Mouse (Mus musculus): Measurements from ENCODE around the gene Matn4. TPM values are rescaled to one million over a fixed set of nuclear protein-coding genes. Genes with fewer than 3 reads are reported as not detected.

Gene Matn4
- polyA plus RNA-seq, 1 experiment from 2014 or later = 8.9 TPM

GRCm38 (mm10) chr2:164405519-164405918 is 559 bp upstream of the Matn4 start:
- Histone ChIP-seq H3K36me3 (ENCODE audit: control insufficient read depth, insufficient read depth, low read length) (no peaks in the 10 kb centered on the region), H3K4me3 (replicated peaks; ENCODE audit: low read length) (no peak overlapping the region), H3K27me3 (ENCODE audit: control insufficient read depth, insufficient read depth, low read length) (peaks cover 64% of the 10 kb centered on the region), H3K4me1 (ENCODE audit: control insufficient read depth, insufficient read depth, low read length) (peaks cover 9% of the 10 kb centered on the region; the same call in 1 of the 2 replicates), H3K9ac (ENCODE audit: low read length) (no peak overlapping the region), H3K27ac (ENCODE audit: low read length) (no peak overlapping the region), H3K4me2 (ENCODE audit: low read depth, low read length) (no peak overlapping the region), H3K9me3 (replicated peaks; ENCODE audit: control insufficient read depth, low read length) (no peaks in the 10 kb centered on the region)
- no peak for ATAC-seq (ENCODE audit: insufficient read depth, low FRiP score)
- WGBS = 31% methylated on average over 5 of the region's 5 CpGs

- Histone ChIP-seq H3K27me3 (ENCODE audit: control insufficient read depth, insufficient read depth, low read length) (peaks cover 72% of the 10 kb centered on the region), H3K9me3 (replicated peaks; ENCODE audit: control insufficient read depth, low read length) (no peaks in the 10 kb centered on the region), H3K4me3 (replicated peaks; ENCODE audit: low read length) (peak overlapping the region; percentile 43), H3K27ac (ENCODE audit: low read length) (no peak overlapping the region), H3K36me3 (ENCODE audit: control insufficient read depth, insufficient read depth, low read length) (no peaks in the 10 kb centered on the region), H3K9ac (ENCODE audit: low read length) (peak overlapping the region; percentile 49), H3K4me2 (ENCODE audit: low read depth, low read length) (peak overlapping the region; percentile 73), H3K4me1 (ENCODE audit: control insufficient read depth, insufficient read depth, low read length) (peaks cover 9% of the 10 kb centered on the region; the same call in 1 of the 2 replicates)
- no peak for ATAC-seq (ENCODE audit: insufficient read depth, low FRiP score)
- WGBS = 2% methylated on average over 48 of the region's 49 CpGs
Observed at GRCm38 (mm10) chr2:164404082-164404990, 624 bp downstream of the Matn4 start.

GRCm38 (mm10) chr2:164403396-164404081 is 1.4 kb downstream of the Matn4 start:
- Histone ChIP-seq H3K4me3 (replicated peaks; ENCODE audit: low read length) (peak overlapping the region; percentile 43), H3K27me3 (ENCODE audit: control insufficient read depth, insufficient read depth, low read length) (peaks cover 67% of the 10 kb centered on the region), H3K27ac (ENCODE audit: low read length) (peak overlapping the region; percentile 30; the same call in 1 of the 2 replicates), H3K4me1 (ENCODE audit: control insufficient read depth, insufficient read depth, low read length) (peaks cover 9% of the 10 kb centered on the region; the same call in 1 of the 2 replicates), H3K9me3 (replicated peaks; ENCODE audit: control insufficient read depth, low read length) (no peaks in the 10 kb centered on the region), H3K4me2 (ENCODE audit: low read depth, low read length) (0 out of 2 replicates have a peak overlapping the region, but pooled peaks have one; percentile 73), H3K9ac (ENCODE audit: low read length) (peak overlapping the region; percentile 49; the same call in 1 of the 2 replicates), H3K36me3 (ENCODE audit: control insufficient read depth, insufficient read depth, low read length) (no peaks in the 10 kb centered on the region)
- 0 out of 2 replicates have a peak, but pooled peaks have one; percentile 8 for ATAC-seq (ENCODE audit: insufficient read depth, low FRiP score)
- WGBS = 21% methylated on average over 14 of the region's 14 CpGs

GRCm38 (mm10) chr2:164402906-164403305 is 2.1 kb downstream of the Matn4 start, which contains the start of gene Rbpjl:
Gene Rbpjl, plus strand, starts transcription at chr2:164403141.
- no peaks in the 10 kb centered on the region for H3K36me3 ChIP-seq (ENCODE audit: control insufficient read depth, insufficient read depth, low read length)
- H3K4me3 ChIP-seq (replicated peaks; ENCODE audit: low read length) = peak within 1 kb of the TSS; percentile 43
- peak; percentile 49; the same call in 1 of the 2 replicates for ATAC-seq (ENCODE audit: insufficient read depth, low FRiP score)
- peak within 1 kb of the TSS; percentile 73 for H3K4me2 ChIP-seq (ENCODE audit: low read depth, low read length)
- H3K9me3 ChIP-seq (replicated peaks; ENCODE audit: control insufficient read depth, low read length) = no peaks in the 10 kb centered on the region; the same call in 1 of the 2 replicates
- H3K4me1 ChIP-seq (ENCODE audit: control insufficient read depth, insufficient read depth, low read length) = peaks cover 7% of the 10 kb centered on the region; the same call in 1 of the 2 replicates
- H3K27ac ChIP-seq (ENCODE audit: low read length) = peak within 1 kb of the TSS; percentile 30; the same call in 1 of the 2 replicates
- WGBS = 5% methylated on average over 17 of the region's 17 CpGs
- peak within 1 kb of the TSS; percentile 49; the same call in 1 of the 2 replicates for H3K9ac ChIP-seq (ENCODE audit: low read length)
- peaks cover 62% of the 10 kb centered on the region for H3K27me3 ChIP-seq (ENCODE audit: control insufficient read depth, insufficient read depth, low read length)

GRCm38 (mm10) chr2:164396911-164397310 is 8.0 kb downstream of the Matn4 start:
- Histone ChIP-seq H3K4me1 (ENCODE audit: control insufficient read depth, insufficient read depth, low read length) (no peaks in the 10 kb centered on the region), H3K27me3 (ENCODE audit: control insufficient read depth, insufficient read depth, low read length) (peaks cover 26% of the 10 kb centered on the region), H3K9me3 (replicated peaks; ENCODE audit: control insufficient read depth, low read length) (no peaks in the 10 kb centered on the region; the same call in none of the 2 replicates), H3K4me2 (ENCODE audit: low read depth, low read length) (no peak overlapping the region), H3K4me3 (replicated peaks; ENCODE audit: low read length) (no peak overlapping the region), H3K9ac (ENCODE audit: low read length) (no peak overlapping the region), H3K36me3 (ENCODE audit: control insufficient read depth, insufficient read depth, low read length) (no peaks in the 10 kb centered on the region), H3K27ac (ENCODE audit: low read length) (no peak overlapping the region)
- no peak for ATAC-seq (ENCODE audit: insufficient read depth, low FRiP score)
- WGBS = 65% methylated on average over 12 of the region's 12 CpGs

GRCm38 (mm10) chr2:164396076-164396475 is 8.9 kb downstream of the Matn4 start:
- H3K9ac ChIP-seq (ENCODE audit: low read length) = no peak overlapping the region
- no peak overlapping the region for H3K4me2 ChIP-seq (ENCODE audit: low read depth, low read length)
- peaks cover 18% of the 10 kb centered on the region for H3K27me3 ChIP-seq (ENCODE audit: control insufficient read depth, insufficient read depth, low read length)
- no peaks in the 10 kb centered on the region for H3K4me1 ChIP-seq (ENCODE audit: control insufficient read depth, insufficient read depth, low read length)
- H3K27ac ChIP-seq (ENCODE audit: low read length) = no peak overlapping the region
- H3K36me3 ChIP-seq (ENCODE audit: control insufficient read depth, insufficient read depth, low read length) = no peaks in the 10 kb centered on the region
- no peak for ATAC-seq (ENCODE audit: insufficient read depth, low FRiP score)
- WGBS = 91% methylated on average over 7 of the region's 7 CpGs
- H3K4me3 ChIP-seq (replicated peaks; ENCODE audit: low read length) = no peak overlapping the region
- no peaks in the 10 kb centered on the region; the same call in none of the 2 replicates for H3K9me3 ChIP-seq (replicated peaks; ENCODE audit: control insufficient read depth, low read length)

GRCm38 (mm10) chr2:164393126-164393525 is 11.8 kb downstream of the Matn4 start:
- Histone ChIP-seq H3K36me3 (ENCODE audit: control insufficient read depth, insufficient read depth, low read length) (no peaks in the 10 kb centered on the region), H3K4me3 (replicated peaks; ENCODE audit: low read length) (no peak overlapping the region), H3K27me3 (ENCODE audit: control insufficient read depth, insufficient read depth, low read length) (peaks cover 6% of the 10 kb centered on the region; the same call in 1 of the 2 replicates), H3K9ac (ENCODE audit: low read length) (no peak overlapping the region), H3K27ac (ENCODE audit: low read length) (no peak overlapping the region), H3K4me2 (ENCODE audit: low read depth, low read length) (no peak overlapping the region), H3K4me1 (ENCODE audit: control insufficient read depth, insufficient read depth, low read length) (peaks cover 6% of the 10 kb centered on the region; the same call in 1 of the 2 replicates), H3K9me3 (replicated peaks; ENCODE audit: control insufficient read depth, low read length) (no peaks in the 10 kb centered on the region; the same call in none of the 2 replicates)
- 79% methylated on average over 29 of the region's 29 CpGs for WGBS
- ATAC-seq (ENCODE audit: insufficient read depth, low FRiP score) = no peak

GRCm38 (mm10) chr2:164389499-164389898 is 15.5 kb downstream of the Matn4 start:
- H3K9ac ChIP-seq (ENCODE audit: low read length) = peak overlapping the region; percentile 71
- H3K4me3 ChIP-seq (replicated peaks; ENCODE audit: low read length) = peak overlapping the region; percentile 58
- H3K36me3 ChIP-seq (ENCODE audit: control insufficient read depth, insufficient read depth, low read length) = no peaks in the 10 kb centered on the region
- peaks cover 6% of the 10 kb centered on the region for H3K4me1 ChIP-seq (ENCODE audit: control insufficient read depth, insufficient read depth, low read length)
- peak overlapping the region; percentile 80 for H3K4me2 ChIP-seq (ENCODE audit: low read depth, low read length)
- H3K9me3 ChIP-seq (replicated peaks; ENCODE audit: control insufficient read depth, low read length) = no peaks in the 10 kb centered on the region
- 1% methylated on average over 30 of the region's 30 CpGs for WGBS
- ATAC-seq (ENCODE audit: insufficient read depth, low FRiP score) = peak; percentile 69
- peaks cover 11% of the 10 kb centered on the region; the same call in 1 of the 2 replicates for H3K27me3 ChIP-seq (ENCODE audit: control insufficient read depth, insufficient read depth, low read length)
- H3K27ac ChIP-seq (ENCODE audit: low read length) = no peak overlapping the region
